Mouse (Mus musculus): ENCODE results near the gene Sema6d. TPM values are rescaled to one million over a fixed set of nuclear protein-coding genes. Genes with fewer than 3 reads are reported as not detected.

Gene Sema6d
- polyA plus RNA-seq, 2 experiments = 12.9 to 19.1 TPM

- Histone ChIP-seq H3K27ac (replicated peaks; ENCODE audit: low read depth, low read length) (no peak overlapping the region), H3K9ac (ENCODE audit: low read depth, low read length, severe bottlenecking) (no peak overlapping the region), H3K4me1 (ENCODE audit: control insufficient read depth, insufficient read depth, low read length) (no peaks in the 10 kb centered on the region), H3K4me2 (replicated peaks; ENCODE audit: low read depth, low read length, severe bottlenecking) (no peak overlapping the region), H3K36me3 (ENCODE audit: control insufficient read depth, insufficient read depth, low read length) (no peaks in the 10 kb centered on the region), H3K27me3 (ENCODE audit: control insufficient read depth, insufficient read depth, low read length) (no peaks in the 10 kb centered on the region), H3K4me3 (replicated peaks; ENCODE audit: low read length) (no peak overlapping the region), H3K9me3 (ENCODE audit: control insufficient read depth, low read length) (no peaks in the 10 kb centered on the region)
- DNase-seq (ENCODE audit: low spot score) = no peak
- no peak for ATAC-seq (ENCODE audit: low FRiP score, low read depth)
- 74% methylated on average over 7 of the region's 7 CpGs for WGBS
- TF ChIP-seq POLR2A (IDR thresholded peaks at IDR 0.05; ENCODE audit: borderline replicate concordance, extremely low read depth, insufficient read depth, insufficient read length) = no peak
Observed at GRCm38 (mm10) chr2:124223559-124223958, 133.8 kb downstream of the Sema6d start.

- Histone ChIP-seq H3K9me3 (ENCODE audit: control insufficient read depth, low read length) (no peaks in the 10 kb centered on the region), H3K4me1 (ENCODE audit: control insufficient read depth, insufficient read depth, low read length) (no peaks in the 10 kb centered on the region), H3K4me3 (replicated peaks; ENCODE audit: low read length) (no peak overlapping the region), H3K9ac (ENCODE audit: low read depth, low read length, severe bottlenecking) (no peak overlapping the region), H3K27me3 (ENCODE audit: control insufficient read depth, insufficient read depth, low read length) (no peaks in the 10 kb centered on the region), H3K36me3 (ENCODE audit: control insufficient read depth, insufficient read depth, low read length) (no peaks in the 10 kb centered on the region), H3K27ac (replicated peaks; ENCODE audit: low read depth, low read length) (no peak overlapping the region), H3K4me2 (replicated peaks; ENCODE audit: low read depth, low read length, severe bottlenecking) (no peak overlapping the region)
- DNase-seq (ENCODE audit: low spot score) (no peak), ATAC-seq (ENCODE audit: low FRiP score, low read depth) (no peak)
- TF ChIP-seq POLR2A (IDR thresholded peaks at IDR 0.05; ENCODE audit: borderline replicate concordance, extremely low read depth, insufficient read depth, insufficient read length) = no peak
- WGBS = 56% methylated on average over 2 of the region's 2 CpGs
Observed at GRCm38 (mm10) chr2:124224328-124224727, 134.6 kb downstream of the Sema6d start.

- H3K9ac ChIP-seq (ENCODE audit: low read depth, low read length, severe bottlenecking) = no peak overlapping the region
- no peaks in the 10 kb centered on the region for H3K27me3 ChIP-seq (ENCODE audit: control insufficient read depth, insufficient read depth, low read length)
- H3K4me2 ChIP-seq (replicated peaks; ENCODE audit: low read depth, low read length, severe bottlenecking) = no peak overlapping the region
- no peak overlapping the region for H3K27ac ChIP-seq (replicated peaks; ENCODE audit: low read depth, low read length)
- H3K9me3 ChIP-seq (ENCODE audit: control insufficient read depth, low read length) = no peaks in the 10 kb centered on the region
- no peak for TF ChIP-seq POLR2A (IDR thresholded peaks at IDR 0.05; ENCODE audit: borderline replicate concordance, extremely low read depth, insufficient read depth, insufficient read length)
- no peak overlapping the region for H3K4me3 ChIP-seq (replicated peaks; ENCODE audit: low read length)
- WGBS = 89% methylated on average over 9 of the region's 9 CpGs
- no peaks in the 10 kb centered on the region for H3K36me3 ChIP-seq (ENCODE audit: control insufficient read depth, insufficient read depth, low read length)
- DNase-seq (ENCODE audit: low spot score) (no peak), ATAC-seq (ENCODE audit: low FRiP score, low read depth) (no peak)
- no peaks in the 10 kb centered on the region for H3K4me1 ChIP-seq (ENCODE audit: control insufficient read depth, insufficient read depth, low read length)
Observed at GRCm38 (mm10) chr2:124234636-124235221, 145.0 kb downstream of the Sema6d start.

- H3K4me1 ChIP-seq (ENCODE audit: control insufficient read depth, insufficient read depth, low read length) = no peaks in the 10 kb centered on the region
- no peak overlapping the region for H3K9ac ChIP-seq (ENCODE audit: low read depth, low read length, severe bottlenecking)
- no peak overlapping the region for H3K4me3 ChIP-seq (replicated peaks; ENCODE audit: low read length)
- H3K27ac ChIP-seq (replicated peaks; ENCODE audit: low read depth, low read length) = no peak overlapping the region
- no peaks in the 10 kb centered on the region for H3K27me3 ChIP-seq (ENCODE audit: control insufficient read depth, insufficient read depth, low read length)
- no peaks in the 10 kb centered on the region for H3K9me3 ChIP-seq (ENCODE audit: control insufficient read depth, low read length)
- no peak for TF ChIP-seq POLR2A (IDR thresholded peaks at IDR 0.05; ENCODE audit: borderline replicate concordance, extremely low read depth, insufficient read depth, insufficient read length)
- H3K4me2 ChIP-seq (replicated peaks; ENCODE audit: low read depth, low read length, severe bottlenecking) = no peak overlapping the region
- H3K36me3 ChIP-seq (ENCODE audit: control insufficient read depth, insufficient read depth, low read length) = no peaks in the 10 kb centered on the region
- ATAC-seq (ENCODE audit: low FRiP score, low read depth) (no peak), DNase-seq (ENCODE audit: low spot score) (no peak)
- 50% methylated on average over 6 of the region's 6 CpGs for WGBS
Observed at GRCm38 (mm10) chr2:124235237-124236055, 145.7 kb downstream of the Sema6d start.

- Histone ChIP-seq H3K4me3 (replicated peaks; ENCODE audit: low read length) (no peak overlapping the region), H3K4me2 (replicated peaks; ENCODE audit: low read depth, low read length, severe bottlenecking) (no peak overlapping the region), H3K9me3 (ENCODE audit: control insufficient read depth, low read length) (no peaks in the 10 kb centered on the region), H3K9ac (ENCODE audit: low read depth, low read length, severe bottlenecking) (no peak overlapping the region), H3K36me3 (ENCODE audit: control insufficient read depth, insufficient read depth, low read length) (no peaks in the 10 kb centered on the region), H3K27me3 (ENCODE audit: control insufficient read depth, insufficient read depth, low read length) (no peaks in the 10 kb centered on the region), H3K27ac (replicated peaks; ENCODE audit: low read depth, low read length) (no peak overlapping the region), H3K4me1 (ENCODE audit: control insufficient read depth, insufficient read depth, low read length) (no peaks in the 10 kb centered on the region)
- no peak for ATAC-seq (ENCODE audit: low FRiP score, low read depth)
- WGBS = 78% methylated on average over 1 of the region's 1 CpGs
- DNase-seq (ENCODE audit: low spot score) = no peak
- TF ChIP-seq POLR2A (IDR thresholded peaks at IDR 0.05; ENCODE audit: borderline replicate concordance, extremely low read depth, insufficient read depth, insufficient read length) = no peak
Observed at GRCm38 (mm10) chr2:124236831-124237230, 147.1 kb downstream of the Sema6d start.

All from limb, embryonic 14.5 days (tissue).